Mouse (Mus musculus) heart, embryonic 12.5 days (tissue): ENCODE results near the gene Magee2. TPM values are rescaled to one million over a fixed set of nuclear protein-coding genes. Genes with fewer than 3 reads are reported as not detected.
"Not testable (repeated sequence)": the region's sequence is repeated elsewhere in the genome, so short reads cannot be mapped to it uniquely, and the experiment has no call there.

Experiments
- ATAC-seq: fragments of 200-750 bp; cut with Nextera tagmentation; 2 replicates; pipeline ENCODE4 v1.8.0; 2017; ENCODE audit warnings: moderate TSS enrichment, moderate library complexity; ENCODE audit not compliant: insufficient number of reproducible peaks, low FRiP score
- H3K27ac ChIP-seq: fragments of 300-500 bp; sonication (generic); 2 replicates; pipeline ENCODE4 v1.5.1; 2016; ENCODE audit warnings: mild to moderate bottlenecking, moderate library complexity; ENCODE audit not compliant: poor library complexity, severe bottlenecking
- H3K27me3 ChIP-seq: fragments of 300-500 bp; sonication (generic); replicated peaks from 2 replicates; pipeline ENCODE4 v1.6.1; 2016; ENCODE audit warnings: mild to moderate bottlenecking, moderate library complexity
- H3K36me3 ChIP-seq: fragments of 300-500 bp; sonication (generic); 2 replicates; pipeline ENCODE4 v1.6.1; 2016; ENCODE audit warnings: mild to moderate bottlenecking, moderate library complexity
- H3K4me1 ChIP-seq: fragments of 300-500 bp; sonication (generic); replicated peaks from 2 replicates; pipeline ENCODE4 v1.6.1; 2016; ENCODE audit warnings: mild to moderate bottlenecking
- H3K4me2 ChIP-seq: fragments of 300-500 bp; sonication (generic); 2 replicates; pipeline ENCODE4 v1.6.1; 2016; ENCODE audit warnings: mild to moderate bottlenecking, moderate library complexity
- H3K4me3 ChIP-seq: fragments of 300-500 bp; sonication (generic); 2 replicates; pipeline ENCODE4 v1.5.1; 2016; ENCODE audit warnings: mild to moderate bottlenecking
- H3K9ac ChIP-seq: fragments of 300-500 bp; sonication (generic); 2 replicates; pipeline ENCODE4 v1.6.1; 2016; ENCODE audit warnings: mild to moderate bottlenecking, moderate library complexity
- H3K9me3 ChIP-seq: fragments of 300-500 bp; sonication (generic); replicated peaks from 2 replicates; pipeline ENCODE4 v1.6.1; 2016; ENCODE audit warnings: mild to moderate bottlenecking, moderate library complexity
- WGBS: fragments of 180-500 bp; shearing (Covaris S2); methylation state at CpG from one replicate; pipeline ENCODE4 v1.1.7; 2016; 5-methylcytosine and 5-hydroxymethylcytosine counted together
- polyA plus RNA-seq: library from polyadenylated mRNA; unstranded; fragments of >200 nt; fragmentation: Nextera tagmentation; extraction: Ambion mirVana; gene quantifications from 2 replicates; pipeline ENCODE4 v1.2.1, GENCODE M21; 2016

Magee2 gene
- polyA plus RNA-seq, result 1.8 TPM in 2 replicates

- Histone ChIP-seq H3K27ac (no peak within 1 kb of the TSS), H3K9ac (peak within 1 kb of the TSS; percentile 52), H3K4me3 (peak within 1 kb of the TSS; percentile 54), H3K9me3 (no peaks in the 10 kb centered on the region), H3K4me1 (no peaks in the 10 kb centered on the region), H3K4me2 (peak within 1 kb of the TSS; percentile 69), H3K27me3 (peaks cover 13% of the 10 kb centered on the region; the same call in 1 of the 2 replicates), H3K36me3 (no peaks in the 10 kb centered on the region)
- ATAC-seq, result no peak
- 23% methylated on average over 37 of the region's 37 CpGs for WGBS
Observed at GRCm38 (mm10) chrX:104856751-104857341, at the start of gene Magee2. Magee2 (minus strand) TSS chrX:104857267.

- Histone ChIP-seq H3K4me2 (peak overlapping the region; percentile 46), H3K27me3 (peaks cover 13% of the 10 kb centered on the region; the same call in 1 of the 2 replicates), H3K36me3 (no peaks in the 10 kb centered on the region)
Observed at GRCm38 (mm10) chrX:104853610-104854009, 3.5 kb downstream of the Magee2 start.

GRCm38 (mm10) chrX:104817583-104817982 lies 39.5 kb downstream of the Magee2 start:
- not testable (repeated sequence) for H3K4me3 ChIP-seq, H3K27me3 ChIP-seq, H3K27ac ChIP-seq, H3K4me1 ChIP-seq, H3K4me2 ChIP-seq, H3K9me3 ChIP-seq, H3K9ac ChIP-seq, H3K36me3 ChIP-seq, ATAC-seq
- 61% methylated on average over 4 of the region's 5 CpGs for WGBS

More at GRCm38 (mm10) chrX:104853610-104854009, 3.5 kb downstream of the Magee2 start:
- Histone ChIP-seq H3K4me1 (no peaks in the 10 kb centered on the region), H3K4me3 (no peak overlapping the region), H3K27ac (no peak overlapping the region), H3K9me3 (no peaks in the 10 kb centered on the region), H3K9ac (no peak overlapping the region)
- 20% methylated on average over 9 of the region's 9 CpGs for WGBS
- ATAC-seq, result no peak

- not testable (repeated sequence) for H3K27me3 ChIP-seq, H3K4me1 ChIP-seq, H3K4me2 ChIP-seq, H3K36me3 ChIP-seq, H3K27ac ChIP-seq, H3K9me3 ChIP-seq, ATAC-seq, H3K4me3 ChIP-seq, H3K9ac ChIP-seq
- 85% methylated on average over 1 of the region's 3 CpGs for WGBS
Observed at GRCm38 (mm10) chrX:104816987-104817386, 40.1 kb downstream of the Magee2 start.

- not testable (repeated sequence) for H3K4me1 ChIP-seq
Observed at GRCm38 (mm10) chrX:104813704-104814103, 43.4 kb downstream of the Magee2 start.

More at GRCm38 (mm10) chrX:104813704-104814103, 43.4 kb downstream of the Magee2 start:
- H3K4me2 ChIP-seq, H3K27ac ChIP-seq, H3K27me3 ChIP-seq, H3K4me3 ChIP-seq, H3K36me3 ChIP-seq, H3K9ac ChIP-seq, ATAC-seq: not testable (repeated sequence)
- peaks cover 12% of the 10 kb centered on the region; the same call in 1 of the 2 replicates for H3K9me3 ChIP-seq
- 53% methylated on average over 4 of the region's 4 CpGs for WGBS

Other genes starting within 250 kb of the Magee2 start
- gene Zdhhc15, start 186.2 kb downstream of the Magee2 start, polyA plus RNA-seq, result 9.2 and 10.6 TPM in 2 replicates
- 40.5 and 41.7 TPM in 2 replicates for gene Pbdc1, start 222.5 kb upstream of the Magee2 start, polyA plus RNA-seq